Mouse (Mus musculus): ENCODE results near the gene Cnr2. TPM values are rescaled to one million over a fixed set of nuclear protein-coding genes. Genes with fewer than 3 reads are reported as not detected.

Cnr2 gene
- polyA plus RNA-seq (2017; shearing (Covaris generic)) = 7.5 TPM

GRCm38 (mm10) chr4:135895071-135895571, at the start of gene Cnr2:
Gene Cnr2 (plus strand): TSS chr4:135895394.

GRCm38 (mm10) chr4:135855536-135856222, 39.5 kb upstream of the Cnr2 start, which contains the start of gene Srsf10:
Gene Srsf10 (plus strand): TSS chr4:135855747.

GRCm38 (mm10) chr4:135873526-135874202, 21.5 kb upstream of the Cnr2 start, which contains the start of gene Pnrc2:
Gene Pnrc2 (minus strand): TSS chr4:135873850.

GRCm38 (mm10) chr4:135920304-135921241, 25.4 kb downstream of the Cnr2 start, which contains the start of gene Fuca1:
Gene Fuca1 (plus strand): TSS chr4:135920735.

GRCm38 (mm10) chr4:135946278-135946658, 51.1 kb downstream of the Cnr2 start, which contains the start of gene Hmgcl:
Gene Hmgcl (plus strand): TSS chr4:135946448.

GRCm38 (mm10) chr4:135963457-135964193, 68.4 kb downstream of the Cnr2 start, which contains the start of gene Gale:
Gene Gale (plus strand): TSS chr4:135963727.

Other genes with a start within 250 kb of the Cnr2 start
- gene Ifnlr1, start 209.1 kb upstream of the Cnr2 start, polyA plus RNA-seq (2017; shearing (Covaris generic)) = not detected
- gene Il22ra1, start 167.2 kb upstream of the Cnr2 start, polyA plus RNA-seq (2017; shearing (Covaris generic)) = not detected
- not detected for gene Myom3, start 135.7 kb upstream of the Cnr2 start, polyA plus RNA-seq (2017; shearing (Covaris generic))
- 196 TPM for gene Srsf10, start 39.6 kb upstream of the Cnr2 start, polyA plus RNA-seq (2017; shearing (Covaris generic))
- 194 TPM for gene Pnrc2, start 21.5 kb upstream of the Cnr2 start, polyA plus RNA-seq (2017; shearing (Covaris generic))
- gene Fuca1, start 25.3 kb downstream of the Cnr2 start, polyA plus RNA-seq (2017; shearing (Covaris generic)) = 74.0 TPM
- gene Hmgcl, start 51.1 kb downstream of the Cnr2 start, polyA plus RNA-seq (2017; shearing (Covaris generic)) = 63.8 TPM
- 13.5 TPM for gene Gale, start 68.3 kb downstream of the Cnr2 start, polyA plus RNA-seq (2017; shearing (Covaris generic))
- gene Lypla2, start 77.2 kb downstream of the Cnr2 start, polyA plus RNA-seq (2017; shearing (Covaris generic)) = 195 TPM
- gene Pithd1, start 91.9 kb downstream of the Cnr2 start, polyA plus RNA-seq (2017; shearing (Covaris generic)) = 62.4 TPM
- 41.3 TPM for gene Eloa, start 126.4 kb downstream of the Cnr2 start, polyA plus RNA-seq (2017; shearing (Covaris generic))
- 342 TPM for gene Rpl11, start 158.0 kb downstream of the Cnr2 start, polyA plus RNA-seq (2017; shearing (Covaris generic))
- 23.3 TPM for gene Id3, start 248.1 kb downstream of the Cnr2 start, polyA plus RNA-seq (2017; shearing (Covaris generic))